In genomic region chr13:60737632-60738324, GRCm38 (mm10) we compare ENCODE assay signal across 8 mouse cellular contexts. TPM values are rescaled to one million over a fixed set of nuclear protein-coding genes. Genes with fewer than 3 reads are reported as not detected.
DNase-seq lines count a peak whose midpoint lies in the region; ATAC-seq and TF ChIP-seq lines count a peak whose summit lies in the region.

No protein-coding gene starts in this region.

- H3K27ac ChIP-seq in embryonic facial prominence, embryonic 14.5 days (replicated peaks; ENCODE audit: low read depth, low read length), result peak overlapping the region; percentile 67
- peak overlapping the region; percentile 67 for H3K27ac ChIP-seq in heart, embryonic 12.5 days (ENCODE audit: poor library complexity, severe bottlenecking)
- peak overlapping the region; percentile 80; the same call in 1 of the 2 replicates for H3K27ac ChIP-seq in kidney, embryonic 14.5 days (ENCODE audit: low read depth, low read length)
- H3K27ac ChIP-seq in liver, postnatal 0 days (ENCODE audit: low read depth), result peak overlapping the region; percentile 45
- 0 out of 2 replicates have a peak overlapping the region, but pooled peaks have one; percentile 23 for H3K27ac ChIP-seq in neural tube, embryonic 11.5 days (ENCODE audit: low read depth, low read length)

- H3K27me3 ChIP-seq in embryonic facial prominence, embryonic 14.5 days (replicated peaks; ENCODE audit: control insufficient read depth, insufficient read depth, low read length), result no peaks in the 10 kb centered on the region
- no peaks in the 10 kb centered on the region for H3K27me3 ChIP-seq in heart, embryonic 12.5 days (replicated peaks)
- H3K27me3 ChIP-seq in kidney, embryonic 14.5 days (ENCODE audit: control insufficient read depth, insufficient read depth, low read length), result no peaks in the 10 kb centered on the region
- no peaks in the 10 kb centered on the region for H3K27me3 ChIP-seq in liver, postnatal 0 days (ENCODE audit: insufficient read depth, low read length)
- H3K27me3 ChIP-seq in neural tube, embryonic 11.5 days (ENCODE audit: control insufficient read depth, insufficient read depth, low read length), result no peaks in the 10 kb centered on the region

- WGBS in embryonic facial prominence, embryonic 14.5 days, result 6% methylated on average over 9 of the region's 9 CpGs
- WGBS in heart, embryonic 12.5 days, result 11% methylated on average over 9 of the region's 9 CpGs
- WGBS in kidney, embryonic 14.5 days, result 5% methylated on average over 9 of the region's 9 CpGs
- WGBS in liver, postnatal 0 days (ENCODE audit: insufficient replicate concordance), result 6% methylated on average over 9 of the region's 9 CpGs
- WGBS in neural tube, embryonic 11.5 days, result 19% methylated on average over 9 of the region's 9 CpGs

- peak overlapping the region; percentile 14; the same call in 1 of the 2 replicates for H3K4me3 ChIP-seq in embryonic facial prominence, embryonic 14.5 days (ENCODE audit: low read depth, low read length)
- no peak overlapping the region; the same call in 1 of the 2 replicates for H3K4me3 ChIP-seq in heart, embryonic 12.5 days
- H3K4me3 ChIP-seq in kidney, embryonic 14.5 days (ENCODE audit: low read length), result peak overlapping the region; percentile 11; the same call in 1 of the 2 replicates
- no peak overlapping the region for H3K4me3 ChIP-seq in liver, postnatal 0 days (ENCODE audit: low read depth, low read length)
- no peak overlapping the region for H3K4me3 ChIP-seq in neural tube, embryonic 11.5 days (ENCODE audit: low read depth, low read length)

- DNase-seq in urinary bladder, postnatal 14 days (ENCODE audit: low spot score), result peak; percentile 91
- DNase-seq in urinary bladder, adult 2 months (ENCODE audit: low spot score), result no peak
- peak; percentile 95 for DNase-seq in embryonic facial prominence, embryonic 14.5 days (ENCODE audit: low spot score)
- DNase-seq in liver, postnatal 0 days, result peak; percentile 86
- peak; percentile 73 for DNase-seq in neural tube, embryonic 11.5 days (ENCODE audit: low spot score)
- DNase-seq in testis, postnatal 10 days (ENCODE audit: low spot score), result peak; percentile 77

- no peak for TF ChIP-seq EP300 in liver, postnatal 0 days (IDR thresholded peaks at IDR 0.05; ENCODE audit: low read depth)

- H3K36me3 ChIP-seq in embryonic facial prominence, embryonic 14.5 days (ENCODE audit: control insufficient read depth, insufficient read depth, low read length), result peaks cover 13% of the 10 kb centered on the region
- H3K36me3 ChIP-seq in heart, embryonic 12.5 days, result peaks cover 9% of the 10 kb centered on the region
- H3K36me3 ChIP-seq in kidney, embryonic 14.5 days (ENCODE audit: control insufficient read depth, insufficient read depth, low read length), result peaks cover 20% of the 10 kb centered on the region
- peaks cover 31% of the 10 kb centered on the region; the same call in 1 of the 2 replicates for H3K36me3 ChIP-seq in liver, postnatal 0 days (replicated peaks; ENCODE audit: insufficient read depth, low read length)
- H3K36me3 ChIP-seq in neural tube, embryonic 11.5 days (ENCODE audit: control insufficient read depth, insufficient read depth, low read length), result peaks cover 9% of the 10 kb centered on the region; the same call in 1 of the 2 replicates

- H3K4me2 ChIP-seq in embryonic facial prominence, embryonic 14.5 days (ENCODE audit: low read depth, low read length), result peak overlapping the region; percentile 50
- peak overlapping the region; percentile 51 for H3K4me2 ChIP-seq in heart, embryonic 12.5 days
- H3K4me2 ChIP-seq in kidney, embryonic 14.5 days (replicated peaks; ENCODE audit: low read depth, low read length), result peak overlapping the region; percentile 46
- peak overlapping the region; percentile 58 for H3K4me2 ChIP-seq in liver, postnatal 0 days (ENCODE audit: low read depth, low read length)
- H3K4me2 ChIP-seq in neural tube, embryonic 11.5 days (ENCODE audit: low read depth), result peak overlapping the region; percentile 23

- H3K9ac ChIP-seq in embryonic facial prominence, embryonic 14.5 days (ENCODE audit: low read depth, low read length), result peak overlapping the region; percentile 44; the same call in 1 of the 2 replicates
- no peak overlapping the region for H3K9ac ChIP-seq in heart, embryonic 12.5 days
- H3K9ac ChIP-seq in kidney, embryonic 14.5 days (ENCODE audit: low read depth, low read length), result peak overlapping the region; percentile 40; the same call in 1 of the 2 replicates
- no peak overlapping the region for H3K9ac ChIP-seq in liver, postnatal 0 days (replicated peaks)
- H3K9ac ChIP-seq in neural tube, embryonic 11.5 days (ENCODE audit: low read length), result no peak overlapping the region

- H3K4me1 ChIP-seq in embryonic facial prominence, embryonic 14.5 days (ENCODE audit: control insufficient read depth, insufficient read depth, low read length), result peaks cover 8% of the 10 kb centered on the region; the same call in 1 of the 2 replicates
- peaks cover 22% of the 10 kb centered on the region for H3K4me1 ChIP-seq in heart, embryonic 12.5 days (replicated peaks)
- peaks cover 12% of the 10 kb centered on the region for H3K4me1 ChIP-seq in kidney, embryonic 14.5 days (ENCODE audit: control insufficient read depth, insufficient read depth, low read length)
- H3K4me1 ChIP-seq in liver, postnatal 0 days (ENCODE audit: insufficient read depth), result peaks cover 18% of the 10 kb centered on the region
- peaks cover 7% of the 10 kb centered on the region; the same call in 1 of the 2 replicates for H3K4me1 ChIP-seq in neural tube, embryonic 11.5 days (ENCODE audit: control insufficient read depth, insufficient read depth, low read length)

- no peak for TF ChIP-seq CTCF in liver, postnatal 0 days (IDR thresholded peaks at IDR 0.05; ENCODE audit: low read depth)

- no peaks in the 10 kb centered on the region for H3K9me3 ChIP-seq in embryonic facial prominence, embryonic 14.5 days (ENCODE audit: control insufficient read depth, low read length)
- 0 out of 2 replicates have a peak, but pooled peaks cover 5% of the 10 kb centered on the region for H3K9me3 ChIP-seq in heart, embryonic 12.5 days (replicated peaks)
- H3K9me3 ChIP-seq in kidney, embryonic 14.5 days (ENCODE audit: control insufficient read depth, low read length), result no peaks in the 10 kb centered on the region
- no peaks in the 10 kb centered on the region for H3K9me3 ChIP-seq in liver, postnatal 0 days (ENCODE audit: low read length)
- H3K9me3 ChIP-seq in neural tube, embryonic 11.5 days (ENCODE audit: control insufficient read depth, low read length), result 0 out of 2 replicates have a peak, but pooled peaks cover 3% of the 10 kb centered on the region

- peak; percentile 88 for ATAC-seq in embryonic facial prominence, embryonic 14.5 days (ENCODE audit: low read depth)
- peak; percentile 91 for ATAC-seq in heart, embryonic 12.5 days (ENCODE audit: insufficient number of reproducible peaks, low FRiP score)
- ATAC-seq in kidney, embryonic 14.5 days (ENCODE audit: low FRiP score, low TSS enrichment), result peak; percentile 92
- peak; percentile 67 for ATAC-seq in liver, postnatal 0 days
- ATAC-seq in neural tube, embryonic 11.5 days (ENCODE audit: insufficient read depth, low FRiP score, low TSS enrichment), result peak; percentile 68; the same call in 1 of the 2 replicates

RNA-seq across cellular contexts. Expression of gene BC051665, which starts 48.4 kb away (rescaled TPM):
- polyA plus RNA-seq in urinary bladder, adult 2 months (2012; rRNA removed), result not detected in 2 replicates
- not detected in 2 replicates for polyA plus RNA-seq in embryonic facial prominence, embryonic 14.5 days (2014; fragmentation: Nextera tagmentation; extraction: Ambion mirVana)
- polyA plus RNA-seq in heart, embryonic 12.5 days (2016; fragmentation: Nextera tagmentation; extraction: Ambion mirVana), result not detected in 2 replicates
- polyA plus RNA-seq in kidney, embryonic 14.5 days (2014; fragmentation: Nextera tagmentation; extraction: Ambion mirVana), result not detected in 2 replicates
- polyA plus RNA-seq in liver, postnatal 0 days (2015; fragmentation: Nextera tagmentation; extraction: Ambion mirVana), result not detected in 2 replicates
- not detected in 2 replicates for polyA plus RNA-seq in neural tube, embryonic 11.5 days (2014; fragmentation: Nextera tagmentation; extraction: Ambion mirVana)

Comparison
In these comparisons a context has a peak if more than half of its experiments do, and no peak if none do; other contexts are left out.
1. H3K27ac ChIP-seq: peak in every context shown above with its lines; median percentile 80 in kidney, embryonic 14.5 days; 67 in embryonic facial prominence, embryonic 14.5 days; 67 in heart, embryonic 12.5 days; 45 in liver, postnatal 0 days; 23 in neural tube, embryonic 11.5 days.
2. H3K4me3 ChIP-seq: peak in embryonic facial prominence, embryonic 14.5 days (single experiment) and kidney, embryonic 14.5 days (single experiment); none in heart, embryonic 12.5 days (single experiment), liver, postnatal 0 days (single experiment) and neural tube, embryonic 11.5 days (single experiment).
3. H3K9ac ChIP-seq: peak in embryonic facial prominence, embryonic 14.5 days (single experiment) and kidney, embryonic 14.5 days (single experiment); none in heart, embryonic 12.5 days (single experiment), liver, postnatal 0 days (single experiment) and neural tube, embryonic 11.5 days (single experiment).
4. Peak in every context shown above with its lines, with median percentiles within 50 percentile points of each other: ATAC-seq and H3K4me2 ChIP-seq.